Mouse (Mus musculus) heart, adult 2 months (tissue): ENCODE results near the gene Sik2. TPM values are rescaled to one million over a fixed set of nuclear protein-coding genes. Genes with fewer than 3 reads are reported as not detected.

Experiments used
- DNase-seq, 2 experiments: peaks; one replicate each; pipeline ENCODE4 v3.0.0; 2021
- H3K27ac ChIP-seq: fragments of 200-600 bp; 2 replicates; pipeline ENCODE4 v1.8.1; 2022
- H3K27me3 ChIP-seq: fragments of 200-500 bp; 2 replicates; pipeline ENCODE4 v1.6.1; 2012; ENCODE audit warnings: mild to moderate bottlenecking, low read length, inconsistent platforms, mixed read lengths; ENCODE audit not compliant: control insufficient read depth, insufficient read depth
- H3K36me3 ChIP-seq: fragments of 200-500 bp; 2 replicates; pipeline ENCODE4 v1.6.1; 2012; ENCODE audit warnings: low read length, inconsistent platforms; ENCODE audit not compliant: control insufficient read depth, insufficient read depth
- H3K4me1 ChIP-seq: fragments of 200-500 bp; 2 replicates; pipeline ENCODE4 v1.6.1; 2011; ENCODE audit warnings: low read length; ENCODE audit not compliant: control insufficient read depth, insufficient read depth
- H3K4me3 ChIP-seq: fragments of 200-600 bp; 2 replicates; pipeline ENCODE4 v1.8.1; 2022
- H3K79me2 ChIP-seq: fragments of 200-500 bp; replicated peaks from 2 replicates; pipeline ENCODE4 v1.6.1; 2012; ENCODE audit warnings: mild to moderate bottlenecking, inconsistent platforms, low read length, moderate library complexity, mixed read lengths; ENCODE audit not compliant: control insufficient read depth, insufficient read depth
- H3K9ac ChIP-seq: fragments of 200-500 bp; 2 replicates; pipeline ENCODE4 v1.6.1; 2012; ENCODE audit warnings: low read depth, mild to moderate bottlenecking, control low read depth, inconsistent platforms, low read length, mixed read lengths
- CTCF ChIP-seq: fragments of 200-600 bp; IDR thresholded peaks from 2 replicates; pipeline ENCODE4 v1.8.1; 2022; ENCODE audit warnings: antibody characterized with exemption, mild to moderate bottlenecking, moderate library complexity
- EP300 ChIP-seq: fragments of 200-500 bp; IDR thresholded peaks from 2 replicates; pipeline ENCODE4 v1.6.1; 2011; ENCODE audit warnings: low read depth, low read length, control low read depth; ENCODE audit not compliant: insufficient read depth
- POLR2A ChIP-seq: fragments of 200-500 bp; IDR thresholded peaks from 2 replicates; pipeline ENCODE4 v1.6.1; 2011; ENCODE audit warnings: mild to moderate bottlenecking, low read depth, low read length, control low read depth; ENCODE audit not compliant: insufficient read depth
- WGBS: fragments of 180-500 bp; shearing (Covaris S2); methylation state at CpG from one replicate; pipeline ENCODE4 v1.1.7; 2018; 5-methylcytosine and 5-hydroxymethylcytosine counted together
- intact Hi-C: fragments of 180-260 bp; cut with DNase I; formaldehyde crosslinking; loops from one replicate; pipeline ENCODE4 v1.15.1; 2025
- polyA plus RNA-seq: library from polyadenylated mRNA; depleted of rRNA; stranded (reverse); fragments of >200 nt; gene quantifications from 2 replicates; pipeline ENCODE4 v1.2.3, GENCODE M21; 2012
- total RNA-seq, 2 experiments: library from RNA; stranded (reverse); gene quantifications; 2 replicates each; pipeline ENCODE4 v1.2.3; 2021

Gene Sik2
- total and polyA plus RNA-seq, 3 experiments: 14.6 to 26.9 (median 22.2) TPM

DNA sequence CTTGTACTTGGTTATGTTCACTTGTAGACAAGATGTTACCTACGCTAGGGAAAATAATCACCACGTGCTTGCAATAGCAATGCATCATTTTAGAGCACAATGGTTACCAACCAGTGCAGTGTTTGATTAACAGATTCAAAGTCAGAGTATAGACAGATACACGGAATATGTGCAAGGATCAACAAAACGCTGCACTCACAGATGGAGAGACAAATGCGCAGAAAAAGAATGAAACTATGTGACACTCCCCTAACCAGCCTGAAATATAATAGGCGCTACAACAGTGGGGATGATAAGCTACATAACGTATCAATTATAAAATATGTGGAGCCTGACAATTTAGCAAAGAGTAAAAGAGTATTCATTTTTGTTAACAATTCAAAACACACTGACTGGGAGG lies 34.2 kb downstream of the Sik2 start:
- no peaks in the 10 kb centered on the region for H3K4me1 ChIP-seq
- H3K36me3 ChIP-seq: peaks cover 7% of the 10 kb centered on the region
- DNase-seq: no peak
- no peaks in the 10 kb centered on the region for H3K79me2 ChIP-seq
- TF ChIP-seq EP300: no peak
- no peak for TF ChIP-seq POLR2A
- no peak for TF ChIP-seq CTCF
- intact Hi-C loops: no loop called here
- no peak overlapping the region for H3K9ac ChIP-seq
- no peaks in the 10 kb centered on the region for H3K27me3 ChIP-seq
- H3K27ac ChIP-seq: no peak overlapping the region
- no peak overlapping the region for H3K4me3 ChIP-seq
- WGBS: 93% methylated on average over 7 of the region's 7 CpGs

DNA sequence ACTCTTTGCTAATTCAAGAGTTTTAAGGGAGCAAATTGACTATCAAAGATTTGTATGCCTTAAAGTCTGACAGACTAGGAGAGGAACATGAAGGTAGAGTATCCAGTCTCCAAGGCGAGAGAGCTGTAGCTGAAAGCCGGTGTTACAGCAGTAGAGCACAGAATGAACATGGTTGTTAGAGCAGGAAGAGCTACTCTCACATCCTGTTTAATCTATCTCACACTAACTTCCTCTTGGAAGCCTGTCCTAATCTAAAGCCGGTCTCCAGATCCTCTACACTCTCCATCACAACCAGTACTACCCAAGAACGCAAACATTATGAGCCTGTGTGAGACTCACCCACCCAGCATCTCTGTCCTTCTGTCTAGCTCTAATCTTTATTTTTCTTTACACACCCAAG lies 38.5 kb downstream of the Sik2 start:
- 37% methylated on average over 4 of the region's 4 CpGs for WGBS
- Histone ChIP-seq H3K27me3 (no peaks in the 10 kb centered on the region), H3K4me1 (peaks cover 2% of the 10 kb centered on the region), H3K79me2 (no peaks in the 10 kb centered on the region), H3K9ac (no peak overlapping the region), H3K36me3 (no peaks in the 10 kb centered on the region; the same call in 1 of the 2 replicates), H3K27ac (no peak overlapping the region), H3K4me3 (no peak overlapping the region)
- no peak for DNase-seq
- intact Hi-C loops: no loop called here
- TF ChIP-seq CTCF (no peak), POLR2A (no peak), EP300 (no peak)

DNA sequence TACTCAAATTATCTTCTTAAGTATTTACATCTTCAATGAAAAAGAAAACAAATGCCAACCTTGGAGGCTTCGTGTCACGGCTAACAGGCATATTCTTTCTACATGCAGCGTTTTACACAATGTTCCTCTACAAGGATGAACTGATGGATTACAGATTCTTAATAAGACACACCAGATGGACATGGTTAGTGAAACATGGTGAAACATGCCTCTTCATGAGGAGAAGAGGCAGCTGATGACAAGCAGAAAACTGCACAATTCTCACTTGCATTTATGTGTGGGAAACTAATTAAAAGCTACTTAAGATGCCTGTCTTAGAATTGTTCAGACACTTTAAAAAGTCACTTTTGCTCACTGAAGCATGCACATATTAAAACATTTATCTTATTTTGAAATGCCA lies 39.6 kb downstream of the Sik2 start:
- WGBS: 95% methylated on average over 3 of the region's 3 CpGs
- intact Hi-C loops: no loop called here

DNA sequence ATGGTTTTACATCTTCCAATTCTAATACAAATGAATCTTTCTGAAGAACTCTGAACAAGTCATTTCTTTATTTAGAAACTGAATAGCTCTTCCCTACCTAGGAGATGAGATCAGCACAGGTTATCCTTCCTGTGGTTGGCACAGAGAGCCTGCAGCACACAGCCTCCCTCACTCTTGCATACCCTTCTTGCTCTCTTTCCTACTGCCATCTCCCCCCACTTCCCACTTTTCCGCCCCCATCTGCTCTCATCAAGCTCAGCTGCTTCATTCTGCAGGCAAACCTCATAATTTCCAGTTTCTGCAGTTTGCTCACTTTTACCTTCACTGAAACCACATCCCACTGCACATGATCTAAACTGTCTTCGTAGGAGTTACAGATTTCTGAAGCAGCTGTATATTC lies 42.6 kb downstream of the Sik2 start:
- H3K36me3 ChIP-seq: no peaks in the 10 kb centered on the region; the same call in 1 of the 2 replicates
- intact Hi-C loops: no loop called here
- no peak for TF ChIP-seq CTCF
- TF ChIP-seq EP300: no peak
- no peak for TF ChIP-seq POLR2A
- H3K4me3 ChIP-seq: no peak overlapping the region
- H3K4me1 ChIP-seq: peaks cover 2% of the 10 kb centered on the region
- H3K79me2 ChIP-seq: 0 out of 2 replicates have a peak, but pooled peaks cover 2% of the 10 kb centered on the region
- DNase-seq: no peak
- H3K27ac ChIP-seq: no peak overlapping the region
- H3K9ac ChIP-seq: no peak overlapping the region
- 80% methylated on average over 2 of the region's 2 CpGs for WGBS
- no peaks in the 10 kb centered on the region for H3K27me3 ChIP-seq

More for the DNA sequence above, 39.6 kb downstream of the Sik2 start:
- DNase-seq: no peak
- Histone ChIP-seq H3K9ac (no peak overlapping the region), H3K27me3 (no peaks in the 10 kb centered on the region), H3K27ac (no peak overlapping the region), H3K79me2 (no peaks in the 10 kb centered on the region), H3K36me3 (no peaks in the 10 kb centered on the region; the same call in 1 of the 2 replicates), H3K4me3 (no peak overlapping the region), H3K4me1 (peaks cover 2% of the 10 kb centered on the region)
- no peak for TF ChIP-seq EP300
- TF ChIP-seq CTCF: no peak
- no peak for TF ChIP-seq POLR2A

DNA sequence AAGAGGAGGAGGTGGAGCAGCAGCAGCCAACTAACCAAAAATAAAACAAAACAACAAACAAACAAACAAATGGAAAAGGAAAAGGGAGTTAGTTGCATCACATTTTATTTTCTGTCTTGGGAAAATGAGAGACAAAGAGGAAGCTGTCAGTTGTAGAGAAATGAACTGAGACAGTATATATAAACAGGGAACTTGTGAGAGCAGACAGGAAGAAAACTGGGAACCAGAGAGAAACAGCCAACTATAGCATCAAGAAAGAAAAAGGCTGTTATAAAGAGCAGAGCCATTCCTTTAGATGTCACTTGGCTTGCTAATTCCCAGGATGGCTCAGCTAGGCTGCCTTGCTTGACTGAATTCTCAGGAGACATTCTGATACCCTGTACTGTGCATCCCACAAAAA lies 43.5 kb downstream of the Sik2 start:
- TF ChIP-seq EP300: no peak
- TF ChIP-seq CTCF: no peak
- no peak for TF ChIP-seq POLR2A
- intact Hi-C loops: no loop called here
- no peak overlapping the region for H3K4me3 ChIP-seq
- H3K27me3 ChIP-seq: no peaks in the 10 kb centered on the region
- no peaks in the 10 kb centered on the region; the same call in 1 of the 2 replicates for H3K36me3 ChIP-seq
- no peak overlapping the region for H3K9ac ChIP-seq
- H3K4me1 ChIP-seq: peaks cover 2% of the 10 kb centered on the region
- H3K27ac ChIP-seq: no peak overlapping the region
- no peak for DNase-seq
- 0 out of 2 replicates have a peak, but pooled peaks cover 2% of the 10 kb centered on the region for H3K79me2 ChIP-seq

DNA sequence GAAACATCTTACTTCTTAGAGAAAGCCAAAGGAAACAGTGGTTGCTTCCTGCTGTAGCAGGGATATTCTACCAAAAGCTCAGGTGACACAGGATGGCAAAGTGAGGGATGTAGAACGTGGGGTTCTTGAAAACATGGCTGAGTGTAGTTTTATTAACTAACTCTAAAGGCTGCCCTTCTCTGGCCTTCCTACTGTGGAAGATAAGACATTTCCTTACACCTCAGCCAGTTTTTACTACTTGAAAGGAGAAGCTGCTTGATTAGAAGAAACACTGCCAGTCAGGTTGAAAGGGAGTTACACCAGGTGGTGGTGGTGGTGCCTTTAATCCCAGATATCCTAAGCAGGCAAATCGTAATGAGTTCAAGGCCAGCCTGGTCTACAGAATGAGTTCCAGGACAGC lies 44.0 kb downstream of the Sik2 start:
- Histone ChIP-seq H3K4me3 (no peak overlapping the region), H3K27ac (no peak overlapping the region), H3K9ac (no peak overlapping the region), H3K4me1 (peaks cover 2% of the 10 kb centered on the region), H3K79me2 (0 out of 2 replicates have a peak, but pooled peaks cover 2% of the 10 kb centered on the region), H3K27me3 (no peaks in the 10 kb centered on the region), H3K36me3 (no peaks in the 10 kb centered on the region; the same call in 1 of the 2 replicates)
- intact Hi-C loops: no loop called here
- TF ChIP-seq CTCF (no peak), EP300 (no peak), POLR2A (no peak)
- no peak for DNase-seq
- 64% methylated on average over 2 of the region's 2 CpGs for WGBS
